Mouse (Mus musculus) 416B (cell line): ENCODE measurements at regions not wholly inside any gene's neighbourhood (a gene's known extent, or its start where the extent isn't known, plus 50 kb on each side); places are given as distances from the start of the nearest gene placed in this dataset.
"Not testable (repeated sequence)": the region's sequence is repeated elsewhere in the genome, so short reads cannot be mapped to it uniquely, and the experiment has no call there.

Source experiments
- DNase-seq: peaks from one replicate; pipeline ENCODE4 v3.0.0; 2011; ENCODE audit warnings: low read depth

DNA sequence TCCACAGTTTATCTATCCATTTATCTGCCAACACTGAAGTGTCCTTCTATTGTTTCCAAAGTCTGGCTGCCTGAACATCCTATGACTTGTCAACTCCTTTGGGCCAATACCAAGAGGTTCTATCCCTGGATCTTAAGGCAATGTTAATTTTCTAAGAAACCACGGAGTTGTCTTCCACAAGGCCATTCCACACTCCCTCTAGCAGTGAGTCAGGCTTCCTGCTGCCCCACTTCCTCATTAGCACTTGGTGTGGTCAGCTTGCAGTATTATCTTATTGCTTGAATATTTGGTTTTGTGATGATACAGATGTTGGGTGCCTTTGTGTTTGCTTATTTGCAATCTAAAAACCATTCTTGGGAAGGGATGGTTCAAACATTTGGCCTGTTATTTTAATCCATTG, 87.5 kb upstream of the Ppp2r2d start:
- DNase-seq: peak; percentile 70

DNA sequence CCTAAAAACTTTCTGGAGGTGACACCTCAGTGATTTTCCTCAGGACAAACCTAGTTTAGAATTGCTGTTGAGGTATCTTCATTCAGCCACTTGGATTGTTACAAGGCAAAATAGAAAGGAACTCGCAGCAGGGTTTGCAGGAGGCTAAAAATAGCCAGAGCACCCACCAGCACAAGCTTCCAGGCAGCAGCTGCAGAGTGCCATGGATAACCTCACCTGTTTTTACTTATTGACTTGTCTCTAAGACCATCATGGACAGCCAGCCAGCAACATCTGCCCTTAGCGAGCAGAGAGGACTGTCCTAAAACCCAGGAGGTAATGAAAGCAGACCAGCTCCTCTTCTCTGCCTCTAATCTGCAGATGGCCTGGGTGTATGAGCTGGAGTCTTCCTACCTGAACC, 97.4 kb upstream of the Ppp2r2d start:
- DNase-seq: no peak

DNA sequence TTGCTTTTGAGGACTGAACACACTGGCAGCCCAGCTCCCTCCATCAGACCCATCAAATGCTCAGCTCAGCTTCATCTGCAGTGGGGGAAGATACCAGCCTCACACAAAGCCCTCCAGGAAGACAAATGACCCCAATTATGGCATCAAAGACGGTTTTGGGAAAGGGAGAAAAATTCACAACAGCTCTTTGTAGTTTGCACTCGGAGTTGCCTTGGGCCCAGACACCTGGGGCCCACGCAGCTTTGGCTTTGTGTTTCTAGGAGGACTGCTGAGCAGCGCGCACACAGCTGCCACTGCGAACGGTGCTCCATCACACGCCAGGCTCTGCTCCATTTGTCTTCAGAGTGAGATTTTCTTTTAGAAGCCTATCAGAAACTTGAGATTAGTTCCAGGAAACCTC, 99.3 kb upstream of the Ppp2r2d start:
- DNase-seq: no peak

DNA sequence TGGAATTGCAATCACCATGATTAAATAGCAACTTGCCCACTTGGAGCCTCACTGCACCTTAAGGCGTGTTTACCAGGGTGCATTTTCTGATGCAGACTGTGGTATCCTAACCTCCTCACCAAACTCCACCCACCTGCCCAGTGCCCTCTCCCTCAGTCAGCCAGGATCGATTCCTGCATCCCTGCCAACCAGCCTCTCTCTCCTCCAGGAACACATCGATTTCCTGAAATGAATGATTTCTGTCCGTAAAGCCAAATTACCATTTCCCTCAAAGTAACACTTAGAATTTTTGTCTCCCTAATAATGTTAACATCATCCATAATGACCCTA, 103.4 kb upstream of the Ppp2r2d start:
- no peak for DNase-seq

DNA sequence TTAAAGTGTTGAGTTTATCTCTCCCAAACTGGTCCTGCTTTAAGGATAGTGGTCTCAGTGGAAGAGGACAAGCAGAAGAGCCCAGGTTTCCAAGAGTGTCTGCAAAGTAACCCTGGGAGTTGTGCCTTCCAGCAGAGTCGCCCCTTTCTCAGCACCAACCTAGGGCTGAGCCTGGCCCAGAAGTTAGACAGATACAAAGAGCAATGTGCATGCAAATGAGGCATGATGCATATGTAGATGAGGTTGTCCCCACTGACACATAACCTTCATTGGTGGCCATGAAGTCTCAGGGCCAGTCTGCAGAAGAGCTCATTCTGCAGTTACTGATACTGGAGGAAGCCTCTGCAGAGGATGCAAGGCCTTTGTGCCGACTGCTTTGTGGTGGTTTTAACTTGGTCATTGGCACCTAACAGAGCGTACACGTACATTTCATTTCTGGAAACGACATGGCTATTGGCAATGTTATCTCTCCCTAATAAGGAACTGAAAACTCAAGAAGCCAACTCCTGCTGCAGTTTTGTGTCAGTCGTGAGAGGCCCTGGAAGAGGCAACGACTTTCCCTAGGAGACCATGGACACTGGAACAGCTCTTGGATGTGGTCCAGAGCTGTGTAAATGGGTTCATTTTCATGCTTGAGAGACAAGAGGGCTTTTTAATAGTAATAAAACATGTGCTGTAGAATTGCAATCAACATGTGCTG, 103.9 kb upstream of the Ppp2r2d start:
- no peak for DNase-seq

DNA sequence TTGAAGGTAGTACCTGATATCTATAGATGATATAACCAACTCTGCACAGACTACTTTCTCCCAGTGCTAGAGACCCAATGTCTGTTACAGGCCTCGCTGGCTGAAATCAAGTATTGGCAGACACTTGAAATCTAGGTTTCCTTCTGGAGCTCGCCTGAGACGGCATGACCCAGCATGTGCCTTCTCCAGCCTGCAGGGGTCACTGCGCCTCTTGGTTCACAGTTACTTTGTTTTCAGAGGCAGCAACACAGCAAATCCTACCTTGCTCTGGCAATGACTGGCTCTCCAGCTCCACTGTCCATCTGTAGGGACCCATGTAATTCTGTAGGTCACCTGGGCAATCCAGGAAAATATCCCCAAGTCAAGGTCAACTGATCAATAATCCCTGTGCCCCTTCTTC, 111.6 kb upstream of the Ppp2r2d start:
- DNase-seq: peak; percentile 47

DNA sequence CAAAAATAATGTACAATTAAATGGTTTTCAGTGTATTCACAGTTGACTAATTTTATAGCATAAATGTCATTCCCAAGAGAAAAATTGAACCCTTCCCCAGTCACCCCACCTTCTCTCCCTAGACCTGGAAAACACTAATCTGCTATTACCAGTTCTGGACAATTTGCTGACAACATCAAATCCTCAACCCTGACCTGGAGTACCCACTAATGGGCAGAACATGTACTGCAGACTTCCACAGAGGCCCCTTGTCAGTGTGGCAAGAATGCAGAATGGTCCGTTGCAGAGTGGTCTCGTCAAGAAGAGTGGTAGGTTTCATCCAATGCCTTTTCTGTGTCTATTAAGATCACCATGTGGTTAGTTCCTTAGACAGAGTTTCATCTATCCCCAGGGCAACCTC, 121.0 kb upstream of the Ppp2r2d start:
- DNase-seq: no peak

DNA sequence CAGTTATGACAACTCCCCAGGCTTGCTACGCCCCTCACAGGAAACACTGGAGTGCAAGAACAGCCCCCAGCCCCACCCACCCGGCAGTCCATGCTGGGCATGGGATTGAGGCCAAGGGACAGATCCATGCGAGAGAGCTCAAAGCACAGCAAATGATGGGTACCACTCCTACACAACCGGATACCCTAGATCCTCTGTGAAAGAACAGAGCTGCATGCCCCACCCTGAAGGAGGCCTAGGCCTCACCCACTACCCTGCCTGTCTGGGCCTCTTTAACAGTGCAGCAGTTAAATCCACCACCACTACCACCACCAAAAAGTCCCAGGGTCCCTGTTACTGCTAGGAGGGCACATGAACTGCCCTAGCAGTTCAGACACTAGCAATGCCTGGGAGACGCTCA, 126.3 kb upstream of the Ppp2r2d start:
- no peak for DNase-seq

DNA sequence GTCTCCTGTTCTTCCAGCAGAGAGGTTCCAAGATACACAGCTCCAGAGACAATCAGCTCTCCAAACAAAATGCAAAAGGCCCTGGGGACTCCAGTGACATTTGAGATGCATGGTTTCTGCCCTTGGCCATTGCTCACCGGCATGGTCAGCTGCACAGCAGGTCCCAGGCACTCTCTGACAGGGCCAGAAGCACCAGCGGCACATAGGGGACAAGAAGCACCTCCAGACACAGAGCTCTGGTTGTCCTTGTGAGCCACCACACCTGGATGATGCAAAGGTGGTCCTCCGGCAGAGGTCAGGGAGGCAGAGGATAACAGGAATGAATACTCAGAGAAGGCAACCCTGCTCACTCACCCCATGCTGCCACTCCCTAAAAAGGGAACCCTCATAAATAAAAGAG, 126.8 kb upstream of the Ppp2r2d start:
- DNase-seq: no peak

DNA sequence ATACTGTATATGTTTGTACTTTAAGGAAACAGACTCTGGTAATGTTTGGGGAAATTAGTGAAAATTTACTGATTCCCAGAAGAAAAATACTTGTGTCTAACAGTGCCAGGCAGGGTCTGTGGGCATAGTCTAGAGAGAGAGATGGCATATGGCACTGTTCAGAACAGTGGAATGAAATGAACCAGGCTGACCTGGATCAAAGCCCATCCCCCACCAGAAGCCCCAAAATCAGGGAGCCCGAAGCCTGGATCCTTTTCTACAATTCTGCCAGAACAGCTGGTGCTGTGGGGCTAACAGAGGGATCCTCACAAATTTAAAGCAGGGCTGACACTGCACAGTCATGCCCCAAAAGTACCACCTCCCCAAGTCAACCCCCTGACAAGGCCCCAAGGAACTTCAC, 131.1 kb upstream of the Ppp2r2d start:
- no peak for DNase-seq

DNA sequence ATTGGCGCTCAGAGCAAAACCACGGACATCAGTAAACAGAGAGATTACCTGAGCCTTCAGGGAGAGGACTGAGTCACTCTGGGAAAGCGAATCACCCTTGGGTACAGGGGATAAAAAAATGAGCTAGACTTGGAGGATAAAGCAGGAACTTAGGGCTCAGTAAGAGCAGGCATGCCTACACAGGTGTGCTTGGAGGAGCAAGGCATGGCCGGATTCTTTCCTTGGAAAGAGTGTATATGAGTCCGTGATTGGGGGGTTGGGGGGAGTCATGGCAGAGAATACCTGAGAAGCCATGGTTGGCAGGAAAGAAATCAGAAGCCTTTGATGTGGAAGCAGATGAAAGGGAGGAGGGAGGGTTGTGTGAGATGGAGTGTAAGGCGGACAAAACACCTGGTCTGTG, 137.5 kb upstream of the Ppp2r2d start:
- DNase-seq: no peak

DNA sequence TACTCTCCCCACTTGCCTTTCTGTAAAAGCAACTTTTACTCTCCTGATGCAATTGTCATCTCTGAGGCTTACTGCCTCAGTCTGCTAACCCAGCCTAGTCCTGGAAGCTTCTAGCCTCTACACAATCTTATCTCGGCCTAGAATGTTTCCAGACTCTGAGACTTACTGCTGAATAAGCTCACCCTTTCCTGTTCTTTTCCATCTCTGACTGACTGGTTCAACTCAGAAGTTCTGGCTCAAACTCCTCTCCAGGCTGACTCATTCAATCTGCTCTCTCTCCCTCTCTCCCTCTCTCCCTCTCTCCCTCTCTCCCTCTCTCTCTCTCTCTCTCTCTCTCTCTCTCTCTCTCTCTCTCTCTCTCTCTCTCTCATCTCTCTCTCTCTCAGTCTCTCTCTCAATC, 146.3 kb upstream of the Ppp2r2d start:
- not testable (repeated sequence) for DNase-seq

DNA sequence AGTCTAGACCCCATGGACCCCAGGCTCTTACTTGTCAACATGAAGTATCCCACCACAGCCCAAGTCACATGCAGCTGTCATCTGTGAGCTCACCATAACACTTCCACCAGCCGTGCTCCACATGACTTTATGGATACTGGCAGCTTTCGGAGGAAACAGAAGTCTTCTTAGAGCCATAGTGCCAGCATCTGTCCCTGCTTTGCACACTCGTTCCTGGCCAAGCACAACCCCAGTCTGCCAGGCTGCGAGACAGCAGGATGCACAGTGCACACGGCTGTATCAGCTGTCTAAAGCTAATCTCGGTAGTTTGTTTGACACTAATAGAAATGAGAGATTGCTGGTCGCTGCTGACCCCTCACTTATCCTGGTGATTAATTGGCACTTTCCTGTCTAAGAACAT, 163.7 kb upstream of the Ppp2r2d start:
- DNase-seq: no peak

DNA sequence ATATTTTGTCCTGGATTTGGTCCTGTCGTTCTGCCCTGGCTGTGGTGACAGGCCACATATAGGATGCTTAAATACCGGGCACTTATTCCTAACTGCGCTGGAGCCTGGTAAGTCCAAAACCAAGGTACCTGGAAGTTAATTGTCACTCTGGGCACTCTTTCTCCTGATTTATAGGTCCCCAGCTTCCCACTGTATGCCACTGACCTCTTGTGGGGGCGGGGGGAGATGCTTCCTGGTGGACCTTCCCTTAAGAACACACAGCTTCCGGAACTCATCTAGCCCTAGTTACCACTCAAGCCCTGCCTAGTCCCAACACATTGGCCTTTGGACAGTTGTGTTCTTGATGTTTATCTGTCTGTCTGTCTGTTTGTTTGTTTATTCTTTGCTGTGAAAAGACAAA, 165.3 kb upstream of the Ppp2r2d start:
- no peak for DNase-seq

DNA sequence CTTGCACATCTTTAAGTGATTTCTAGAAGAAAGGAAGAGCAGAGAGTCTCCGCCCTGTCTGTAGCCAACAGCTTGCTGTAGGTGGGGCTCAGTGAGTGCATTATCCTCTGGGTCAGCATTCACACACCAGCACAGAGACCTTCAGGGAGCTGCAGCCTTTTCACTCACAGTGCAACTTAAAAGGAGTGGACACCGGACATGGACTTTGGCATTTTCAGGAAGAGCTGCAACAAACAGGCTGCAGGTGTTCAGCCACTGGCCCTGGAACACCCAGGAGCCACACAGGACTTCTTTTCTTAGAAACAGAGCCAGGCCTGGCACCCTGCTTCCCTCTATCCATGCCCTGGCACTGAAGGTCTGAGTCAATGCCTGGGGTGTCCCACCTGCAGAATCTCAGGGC, 166.3 kb upstream of the Ppp2r2d start:
- no peak for DNase-seq

DNA sequence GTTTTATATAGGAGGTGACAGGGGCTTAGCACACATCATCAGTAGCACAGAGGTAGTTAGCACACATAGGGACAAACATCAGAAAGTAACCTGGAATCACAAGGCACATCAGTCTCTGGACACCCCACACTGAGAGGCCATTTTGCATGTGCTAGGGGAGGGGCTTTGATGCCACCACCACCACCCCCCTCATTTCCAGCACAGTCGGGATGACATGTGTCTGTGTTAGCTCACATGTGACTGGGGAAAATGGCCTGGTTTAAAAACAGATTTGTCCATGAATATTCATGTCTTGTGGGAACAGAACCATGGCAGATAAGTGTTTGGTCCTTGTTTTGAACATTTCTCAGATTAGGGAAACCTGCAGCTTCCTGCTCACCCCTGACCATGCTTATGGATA, 172.9 kb upstream of the Ppp2r2d start:
- no peak for DNase-seq

DNA sequence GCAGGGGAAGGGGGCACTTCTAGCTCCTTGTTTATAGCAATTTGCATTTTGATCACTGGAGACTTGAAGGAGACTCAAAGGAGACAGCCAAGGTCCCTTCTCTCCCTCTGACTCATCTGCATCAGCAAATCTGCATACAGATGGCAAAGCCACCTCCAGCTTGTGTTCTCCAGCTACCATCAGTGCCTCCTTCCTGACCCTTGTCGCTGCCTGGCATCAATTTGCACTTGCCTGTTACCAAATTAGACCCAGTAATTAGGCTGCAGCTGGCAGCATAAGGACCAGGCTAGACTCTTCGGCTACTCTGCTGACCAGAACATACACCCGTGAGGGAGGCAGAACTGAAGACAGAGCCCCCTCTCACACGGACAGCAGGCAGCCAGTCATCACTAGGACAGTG, 177.5 kb upstream of the Ppp2r2d start:
- no peak for DNase-seq

DNA sequence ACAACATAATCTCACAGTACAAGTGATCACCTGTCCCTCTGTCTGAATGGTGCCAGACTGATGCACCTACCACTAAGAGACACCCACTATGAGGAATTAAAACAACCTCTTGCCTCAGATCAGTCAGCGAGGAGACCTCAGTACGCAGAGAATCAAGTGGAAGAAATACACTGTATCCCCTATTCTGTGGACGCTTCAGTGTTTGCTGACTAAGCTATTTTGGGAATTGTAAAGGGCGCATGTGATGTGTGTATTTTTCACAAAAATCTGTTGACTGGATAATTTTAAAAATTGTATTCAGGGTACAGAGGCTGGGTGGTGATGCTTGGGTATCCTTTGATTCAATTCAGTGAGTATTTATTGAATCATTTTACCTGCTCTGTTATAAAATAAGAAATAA, 185.8 kb upstream of the Ppp2r2d start:
- DNase-seq: no peak

DNA sequence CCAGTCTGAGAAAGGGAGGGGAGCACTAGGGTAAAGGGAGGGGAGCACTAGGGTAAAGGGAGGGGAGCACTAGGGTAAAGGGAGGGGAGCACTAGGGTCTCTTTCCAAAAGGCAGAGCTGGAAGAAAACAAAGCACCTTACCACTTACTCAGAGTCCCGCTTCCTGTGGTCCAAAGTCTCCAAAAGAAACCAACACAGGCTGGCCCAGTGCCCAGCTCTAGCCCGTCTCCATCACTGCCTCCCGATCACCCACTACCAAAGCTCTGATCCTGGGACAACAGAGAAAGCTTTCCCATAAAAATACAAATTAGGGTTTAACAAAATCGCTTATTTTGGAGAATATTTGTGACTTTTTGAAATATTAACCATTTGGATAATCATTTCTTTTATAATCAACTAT, 188.4 kb upstream of the Ppp2r2d start:
- DNase-seq: no peak

DNA sequence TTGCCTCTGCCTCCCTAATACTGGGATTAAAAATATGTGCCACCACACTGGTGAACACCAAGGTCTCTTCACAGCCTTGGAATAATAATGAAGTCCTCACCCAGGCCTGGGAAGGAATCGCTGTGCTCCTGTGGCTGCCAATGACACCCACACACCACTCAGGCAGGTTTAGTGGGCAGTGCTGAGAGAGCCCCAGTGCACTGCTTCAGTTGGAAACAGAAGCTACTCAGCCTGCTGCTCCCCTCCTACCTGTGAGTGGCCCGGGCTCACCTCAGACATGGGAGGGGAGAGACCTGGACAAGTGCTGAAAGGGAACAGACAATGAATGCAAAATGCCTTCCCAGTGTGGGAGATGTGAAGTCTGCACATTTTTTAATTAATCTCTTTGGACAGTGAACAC, 188.8 kb upstream of the Ppp2r2d start:
- DNase-seq: no peak

DNA sequence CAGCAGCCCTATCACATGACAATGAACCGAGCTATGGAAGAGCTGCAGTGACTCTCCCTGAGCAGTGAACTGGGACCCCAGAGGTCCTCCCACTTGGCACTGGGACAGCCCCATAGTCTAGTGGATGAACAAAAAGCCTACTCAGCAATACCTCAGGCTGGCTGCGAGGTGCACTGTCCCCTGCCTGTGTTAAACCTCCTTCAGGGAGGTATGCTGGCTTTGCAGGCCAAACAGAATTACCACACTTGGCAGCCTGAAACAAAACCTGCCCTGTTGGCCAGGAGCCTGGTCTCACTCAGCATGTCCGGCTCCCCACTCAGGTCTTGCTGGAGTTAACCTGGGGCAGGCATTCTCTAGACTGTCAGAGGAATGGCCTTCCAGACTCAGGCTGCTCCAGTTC, 189.9 kb upstream of the Ppp2r2d start:
- no peak for DNase-seq

DNA sequence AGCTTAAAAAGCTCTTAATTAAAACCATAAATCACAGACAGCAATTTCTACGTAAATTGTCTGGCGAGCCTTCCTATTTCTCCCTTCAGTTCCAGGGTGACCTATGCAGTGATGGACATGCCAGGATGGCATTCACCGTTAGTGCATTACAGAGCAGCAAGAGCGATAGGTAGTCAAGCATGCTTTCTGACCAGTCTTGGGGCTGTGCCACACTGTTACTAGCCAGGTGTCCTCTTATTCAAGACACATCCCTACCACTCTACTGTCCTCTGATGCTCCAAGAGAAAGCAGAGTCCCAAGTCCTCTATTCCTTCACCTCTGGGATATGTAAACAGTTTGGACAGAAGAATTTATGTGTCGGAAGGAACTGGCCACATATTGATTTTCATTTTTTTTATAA, 194.9 kb upstream of the Ppp2r2d start:
- DNase-seq: no peak

DNA sequence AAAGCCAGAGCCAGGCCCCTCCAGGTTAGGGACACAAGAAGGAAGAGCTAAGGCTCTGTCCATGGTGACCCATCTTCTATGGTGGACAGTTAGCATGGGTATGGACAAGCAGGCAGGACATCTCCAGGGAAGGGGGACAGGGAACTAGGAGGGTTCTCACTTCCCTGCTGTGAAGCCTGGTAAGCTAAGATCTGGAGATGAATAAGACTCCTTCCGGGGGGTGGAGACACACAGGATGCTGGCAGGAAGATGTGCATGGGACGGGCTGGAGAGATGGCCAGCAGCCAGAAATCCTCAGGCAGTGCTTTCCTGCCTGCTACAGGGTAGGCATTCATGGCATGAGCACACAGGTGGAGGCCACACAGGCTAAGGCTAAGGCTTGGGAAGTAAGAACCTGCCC, 198.2 kb upstream of the Ppp2r2d start:
- no peak for DNase-seq

DNA sequence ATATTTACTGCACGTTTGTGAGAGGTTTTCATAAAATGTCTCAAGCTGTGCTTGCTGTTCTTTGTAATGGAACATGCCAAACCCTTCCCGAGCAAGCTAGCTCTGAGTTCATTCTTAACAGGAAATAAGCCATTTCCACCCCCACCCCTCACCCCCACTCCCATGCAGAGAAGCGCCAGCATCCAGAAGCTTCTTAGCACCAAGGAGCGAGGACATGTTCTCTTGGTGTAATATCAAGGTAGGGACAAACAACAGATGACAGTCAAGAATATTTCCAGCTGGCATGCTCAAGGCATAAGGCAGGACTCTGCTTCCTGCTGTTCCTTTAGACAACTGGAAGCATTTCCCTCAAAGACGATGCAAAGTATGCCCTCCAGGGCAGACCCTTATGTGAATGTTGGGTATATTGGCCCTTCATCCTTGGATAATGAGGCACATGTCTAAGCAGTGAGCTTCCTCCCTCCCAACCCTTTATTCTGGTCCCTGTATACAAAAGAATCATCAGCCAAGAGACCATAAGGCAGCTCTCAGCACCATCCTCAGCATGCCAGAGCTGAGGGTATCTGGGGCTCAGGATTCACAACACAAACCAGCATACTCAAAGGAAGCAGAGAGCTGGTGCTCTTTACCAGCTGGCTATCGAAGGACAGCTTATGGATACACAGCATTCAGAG, 205.2 kb upstream of the Ppp2r2d start:
- DNase-seq: no peak
